1 mouse cellular context compared by ENCODE assay signal in genomic region chr19:44637145-44637719, GRCm38 (mm10).
A peak's percentile ranks its signal among the peaks of the same experiment; 100 is the strongest.
TF ChIP-seq lines count a peak whose summit lies in the region.

No protein-coding gene starts in this region.

TF ChIP-seq in CH12.LX, 34 proteins besides CTCF, POLR2A, EP300 and RAD21 (continued from another document):
- TF ChIP-seq JUN (IDR thresholded peaks at IDR 0.05; ENCODE audit: insufficient read depth, low read depth, low read length), result peak; percentile 86
- TF ChIP-seq ZKSCAN1 (IDR thresholded peaks at IDR 0.05; ENCODE audit: borderline replicate concordance, low read depth, low read length), result no peak
- no peak for TF ChIP-seq MXI1 (IDR thresholded peaks at IDR 0.05; ENCODE audit: low read depth, low read length)
- TF ChIP-seq MYC (IDR thresholded peaks at IDR 0.05; ENCODE audit: low read depth, low read length), result peak; percentile 83
- TF ChIP-seq HCFC1 (IDR thresholded peaks at IDR 0.05; ENCODE audit: low read depth, low read length), result no peak
- TF ChIP-seq CHD2 (IDR thresholded peaks at IDR 0.05; ENCODE audit: low read length), result peak; percentile 53; the same call in 1 of the 2 replicates
- no peak for TF ChIP-seq MAX (IDR thresholded peaks at IDR 0.05; ENCODE audit: low read length)
- TF ChIP-seq RCOR1 (conservative IDR thresholded peaks at IDR 0.05; ENCODE audit: low read depth, low read length), result peak; percentile 81; the same call in 1 of the 2 replicates
- no peak for TF ChIP-seq ZNF384 (IDR thresholded peaks at IDR 0.05; ENCODE audit: low read depth, low read length)
- TF ChIP-seq CHD1 (IDR thresholded peaks at IDR 0.05; ENCODE audit: low read depth, low read length), result no peak
- no peak for TF ChIP-seq POLR2AphosphoS2 (IDR thresholded peaks at IDR 0.05; ENCODE audit: low read depth, low read length)
